Mouse (Mus musculus) gastrocnemius, postnatal 4 days (tissue): ENCODE results near the gene Flt3. TPM values are rescaled to one million over a fixed set of nuclear protein-coding genes. Genes with fewer than 3 reads are reported as not detected.

Experiments used
- DNase-seq, 2 experiments: peaks; one replicate each; pipeline ENCODE4 v3.0.0; 2021 to 2022; ENCODE audit warnings: low spot score in 2 of 2, mixed read lengths in 2 of 2
- long read RNA-seq, 2 experiments: library from polyadenylated mRNA; stranded (forward); transcript quantifications; one replicate each; pipeline ENCODE4 v2.0.0; 2021
- total RNA-seq, 2 experiments: library from RNA; stranded (reverse); gene quantifications; 2 replicates each; pipeline ENCODE4 v1.2.3; 2021

The Flt3 gene
- total RNA-seq: not detected
- long read RNA-seq, experiment 1: 0 reads
- long read RNA-seq, experiment 2, partial matches to known transcripts: 1 of 2 reads
- long read RNA-seq, experiment 2, other reads (novel, unspliced or antisense): 0 of 2 reads

DNA sequence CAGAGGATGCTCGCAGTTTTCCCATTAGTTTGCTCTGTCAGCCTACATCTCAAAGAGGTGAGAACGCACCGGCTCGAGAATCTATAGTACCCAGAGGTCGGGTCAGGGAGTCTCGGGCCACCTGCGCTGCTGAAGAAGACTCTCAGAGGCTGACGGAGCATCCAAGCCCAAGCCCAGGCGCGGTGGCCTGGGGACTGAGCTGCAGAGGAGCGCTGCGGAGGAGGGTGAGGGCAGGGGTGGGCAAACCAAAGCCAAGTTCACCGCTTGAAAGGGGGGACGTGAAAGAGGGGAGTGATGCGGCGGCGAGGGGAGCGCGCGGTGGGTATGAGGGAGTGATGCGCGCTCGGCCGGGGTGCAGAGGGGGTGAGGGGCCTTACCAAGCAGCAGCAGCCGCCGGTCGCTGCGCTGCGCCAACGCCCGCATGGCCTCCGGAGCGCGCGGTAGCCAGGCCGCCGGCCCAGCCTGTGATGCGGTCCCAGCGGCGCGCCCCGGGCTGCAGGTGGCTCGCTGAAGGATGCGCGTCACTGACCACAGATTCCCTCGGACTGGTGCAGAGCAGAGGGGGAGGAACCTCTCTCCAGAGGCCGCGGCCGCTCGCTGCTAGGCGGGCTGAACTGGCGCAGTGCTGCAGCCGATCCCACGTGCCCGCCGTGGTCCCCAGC, at the start of gene Flt3:
Gene Flt3, minus strand, starts transcription at position 647 of the 662 bp plus-strand sequence.
- DNase-seq: peak in 1 of 2 experiments; percentile 11

DNA sequence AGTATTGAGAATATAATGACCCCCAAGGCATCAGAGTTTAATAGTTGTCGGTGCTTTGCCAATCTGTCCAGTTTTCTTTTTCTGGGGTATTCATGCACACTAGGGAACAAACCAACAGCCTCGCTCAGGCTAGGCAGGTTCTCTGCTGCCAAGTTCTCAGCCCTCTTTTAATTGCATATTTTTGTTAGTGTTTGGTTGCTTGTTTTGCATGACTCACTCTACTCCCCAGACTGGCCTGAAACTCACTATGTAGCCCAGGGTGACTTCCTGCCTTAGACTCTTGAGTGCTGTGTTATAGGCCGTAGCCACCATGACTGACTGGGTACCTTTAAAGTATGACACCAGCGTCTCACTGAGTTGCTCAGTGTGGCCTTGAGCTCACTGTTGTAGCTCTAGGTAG, 48.6 kb upstream of the Flt3 start:
- no peak for DNase-seq

DNA sequence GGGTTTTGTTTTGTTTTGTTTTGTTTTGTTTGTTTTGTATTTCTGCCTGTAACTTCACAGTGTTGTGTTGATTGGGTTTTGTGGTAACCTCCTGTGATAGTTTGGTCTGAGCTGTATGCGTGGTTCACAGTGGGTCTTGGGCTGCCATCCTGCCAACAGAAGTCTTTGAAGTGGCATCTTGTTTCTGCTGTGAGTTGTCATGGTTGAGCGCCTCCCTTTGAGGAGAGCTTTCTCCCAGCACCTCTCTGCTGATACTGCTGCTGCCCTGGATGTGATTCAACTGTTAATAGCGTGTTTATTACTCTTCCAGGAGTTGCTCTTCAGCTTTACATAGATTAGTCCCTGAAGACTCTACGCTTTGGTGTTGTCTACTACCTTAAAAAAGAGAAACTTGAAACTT, 48.2 kb upstream of the Flt3 start:
- no peak for DNase-seq

DNA sequence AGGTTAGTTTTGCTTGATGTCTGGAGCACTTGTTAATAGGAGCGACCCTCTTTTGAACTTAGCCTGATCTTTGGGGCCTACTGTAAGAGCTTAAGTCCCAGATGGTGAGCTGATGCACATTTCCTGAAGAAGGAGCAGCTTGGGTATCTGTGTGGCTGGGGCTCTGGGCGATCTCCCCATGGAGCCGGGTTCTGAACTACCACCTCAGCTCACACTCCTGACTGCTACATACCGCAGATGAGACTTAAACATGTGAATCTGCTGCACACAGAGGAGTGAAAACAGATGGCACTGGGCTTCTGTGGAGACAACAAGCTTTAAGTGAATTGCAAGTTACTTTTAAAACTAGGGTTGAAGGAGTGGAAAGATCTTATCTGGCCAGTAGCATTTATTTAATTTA, 45.0 kb upstream of the Flt3 start:
- no peak for DNase-seq

DNA sequence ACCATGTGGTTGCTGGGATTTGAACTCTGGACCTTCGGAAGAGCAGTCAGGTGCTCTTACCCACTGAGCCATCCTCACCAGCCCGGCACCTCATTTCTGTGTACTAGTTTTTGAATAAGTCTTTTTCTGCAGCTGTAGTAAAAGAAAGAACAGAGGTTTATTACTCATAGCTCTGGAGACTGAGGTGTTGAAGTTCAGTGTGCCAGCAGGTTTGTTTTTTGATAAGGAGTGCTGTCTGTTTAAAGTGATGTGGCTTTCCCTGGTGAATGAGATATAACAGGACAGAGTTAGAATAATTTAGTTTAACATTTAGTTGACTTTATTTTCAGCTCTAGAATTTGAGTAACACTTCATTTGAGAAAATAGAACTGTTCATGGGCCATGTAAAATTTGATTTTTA, 44.5 kb upstream of the Flt3 start:
- DNase-seq: no peak

DNA sequence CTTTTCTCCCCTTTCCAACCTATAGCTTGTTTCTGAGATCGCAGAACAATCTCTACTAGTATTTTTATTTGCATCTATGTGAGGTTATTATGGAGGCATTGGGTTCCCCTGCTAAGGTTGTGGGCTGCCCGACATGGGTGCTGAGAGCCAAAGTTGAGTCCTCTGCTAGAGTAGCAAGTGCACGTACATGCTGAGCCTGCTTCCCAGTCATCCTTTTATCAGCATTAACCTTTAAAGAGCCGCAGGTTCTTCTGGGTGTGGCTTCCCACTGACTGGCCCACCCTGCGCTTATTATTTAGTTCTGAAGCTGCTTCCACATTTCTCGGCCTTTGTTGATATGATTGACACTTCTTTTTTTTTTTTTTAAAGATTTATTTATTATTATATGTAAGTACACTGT, 44.0 kb upstream of the Flt3 start:
- DNase-seq: no peak

DNA sequence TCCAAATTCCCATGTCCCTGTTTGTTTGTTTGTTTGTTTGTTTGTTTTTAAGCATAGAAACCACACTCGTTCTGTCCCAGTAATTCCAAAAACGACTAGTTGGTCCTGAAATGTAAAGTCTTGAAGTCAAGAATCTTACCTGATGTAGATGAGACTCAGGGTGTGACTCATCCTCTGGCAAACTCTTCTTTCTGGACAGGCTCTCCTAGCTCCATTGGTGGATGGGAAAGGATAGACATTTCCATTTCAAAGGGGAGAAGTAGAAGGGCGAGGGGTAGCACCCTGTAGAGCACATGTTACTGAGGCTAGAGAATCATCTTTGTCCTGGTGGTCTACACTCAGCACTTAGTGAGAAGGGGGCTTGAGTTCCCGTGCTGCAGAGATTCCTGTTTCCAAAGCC, 42.5 kb upstream of the Flt3 start:
- DNase-seq: no peak

DNA sequence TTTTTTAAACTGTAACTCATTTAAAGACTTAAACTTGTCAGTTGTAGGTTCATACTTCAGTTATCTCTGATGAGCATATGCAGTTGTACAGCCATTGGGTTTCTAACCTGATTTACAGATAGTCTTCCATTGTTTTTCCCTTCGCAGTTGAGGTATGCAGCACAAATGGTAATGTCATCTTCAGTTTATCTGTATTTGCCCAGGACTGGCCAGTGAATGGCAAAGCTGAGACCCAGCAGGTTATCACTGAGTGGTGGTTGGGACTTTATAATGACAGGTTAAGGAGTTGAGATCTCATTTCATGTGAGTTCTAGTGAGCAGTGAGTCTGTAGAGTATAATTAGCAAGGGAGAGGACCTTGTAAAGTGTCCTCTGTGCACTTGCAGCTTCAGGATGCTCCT, 41.7 kb upstream of the Flt3 start:
- DNase-seq: no peak

DNA sequence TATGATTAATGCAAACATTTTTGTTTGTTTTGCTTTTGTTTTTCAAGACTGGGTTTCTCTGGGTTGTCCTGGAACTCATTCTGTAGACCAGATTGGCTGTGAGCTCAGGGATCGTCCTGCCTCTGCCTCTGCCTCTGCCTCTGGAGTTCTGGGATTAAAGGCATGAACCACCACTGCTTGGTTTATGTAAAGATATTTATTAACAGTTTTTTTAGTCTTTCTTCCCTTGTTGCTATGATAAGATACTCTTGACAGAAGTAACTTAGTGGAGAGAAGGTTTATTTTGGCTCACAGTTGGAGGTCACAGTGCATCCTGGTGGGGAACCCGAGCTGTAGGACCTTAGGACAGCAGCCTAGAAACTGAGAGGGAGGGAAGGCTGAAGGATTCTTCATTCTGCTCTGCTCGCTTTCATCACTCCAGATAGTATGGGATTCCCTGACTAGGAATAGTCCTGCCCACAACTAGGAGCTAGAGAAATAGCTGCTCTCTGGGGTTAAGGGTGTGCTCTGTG, 40.8 kb upstream of the Flt3 start:
- no peak for DNase-seq

DNA sequence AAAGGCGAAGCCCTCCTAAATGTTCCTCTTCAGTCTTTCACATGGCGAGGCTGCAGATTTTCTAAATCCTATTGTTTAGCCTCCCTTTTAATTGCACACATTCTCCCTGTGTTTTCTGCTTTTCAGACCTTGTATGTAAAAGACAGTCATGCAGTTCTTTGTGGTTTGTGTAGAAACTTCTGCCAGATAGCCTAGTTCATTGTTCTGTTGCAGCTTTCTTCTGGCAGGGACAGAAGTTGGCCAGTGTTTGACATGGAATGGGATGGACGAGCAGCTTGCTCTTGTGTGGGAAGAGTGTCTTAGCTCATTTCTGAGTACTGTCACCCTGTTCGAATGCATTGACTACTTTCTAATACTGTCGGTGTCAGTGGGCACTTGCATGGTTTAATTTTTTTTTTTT, 36.2 kb upstream of the Flt3 start:
- no peak for DNase-seq

DNA sequence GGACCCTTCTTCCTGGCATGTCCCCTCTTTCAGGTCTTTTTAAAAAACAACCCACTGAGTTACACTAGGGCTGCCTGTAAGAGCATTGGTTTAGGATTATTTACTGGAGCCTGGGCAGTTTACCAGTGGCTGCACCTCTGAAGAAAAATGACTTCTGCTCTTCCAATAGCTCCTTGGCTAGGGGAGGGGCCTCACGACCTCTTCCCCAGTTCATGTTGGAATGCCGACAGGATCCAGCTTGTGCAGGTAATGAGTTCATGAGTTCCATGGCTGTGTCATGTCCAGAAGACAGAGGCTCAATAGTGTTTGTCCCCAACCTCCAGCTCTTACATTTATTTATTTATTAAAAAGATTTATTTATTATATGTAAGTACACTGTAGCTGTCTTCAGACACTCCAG, 35.5 kb upstream of the Flt3 start:
- no peak for DNase-seq

DNA sequence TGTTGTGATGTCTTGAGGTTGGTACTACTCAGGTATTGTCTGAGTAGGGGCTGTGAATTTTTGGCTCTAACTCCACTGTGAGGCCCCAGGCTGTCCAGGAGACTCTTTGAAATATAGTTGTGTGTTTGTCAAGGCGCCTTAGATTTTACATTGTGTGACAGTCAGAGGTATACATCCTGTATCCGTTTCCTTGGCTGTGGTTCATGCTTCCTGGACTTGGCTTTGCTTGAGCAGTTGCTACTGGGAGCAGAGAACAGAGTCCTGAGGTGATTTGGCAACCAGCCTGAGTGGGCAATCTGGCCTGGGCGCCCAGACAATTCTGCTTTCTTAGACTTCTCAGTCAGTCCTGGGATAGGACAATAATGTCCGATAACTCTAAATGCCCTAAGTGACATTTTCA, 34.9 kb upstream of the Flt3 start:
- DNase-seq: no peak

DNA sequence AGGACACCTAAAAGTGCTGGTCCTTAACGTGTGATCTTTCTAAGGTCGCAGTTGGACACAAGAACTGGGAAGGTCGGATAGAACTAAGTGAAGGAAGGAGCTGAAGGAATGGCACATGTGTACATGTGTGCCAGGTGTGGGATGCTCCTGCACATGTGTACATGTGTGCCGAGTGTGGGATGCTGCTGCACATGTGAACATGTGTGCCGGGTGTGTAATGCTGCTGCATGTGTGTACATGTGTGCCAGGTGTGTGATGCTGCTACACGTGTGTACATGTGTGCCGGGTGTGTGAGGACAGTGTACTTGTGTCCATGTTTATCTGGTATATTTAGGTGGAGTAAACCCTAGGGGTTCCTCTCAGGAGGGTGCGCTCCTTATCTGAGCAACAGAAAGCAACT, 32.6 kb upstream of the Flt3 start:
- DNase-seq: no peak

DNA sequence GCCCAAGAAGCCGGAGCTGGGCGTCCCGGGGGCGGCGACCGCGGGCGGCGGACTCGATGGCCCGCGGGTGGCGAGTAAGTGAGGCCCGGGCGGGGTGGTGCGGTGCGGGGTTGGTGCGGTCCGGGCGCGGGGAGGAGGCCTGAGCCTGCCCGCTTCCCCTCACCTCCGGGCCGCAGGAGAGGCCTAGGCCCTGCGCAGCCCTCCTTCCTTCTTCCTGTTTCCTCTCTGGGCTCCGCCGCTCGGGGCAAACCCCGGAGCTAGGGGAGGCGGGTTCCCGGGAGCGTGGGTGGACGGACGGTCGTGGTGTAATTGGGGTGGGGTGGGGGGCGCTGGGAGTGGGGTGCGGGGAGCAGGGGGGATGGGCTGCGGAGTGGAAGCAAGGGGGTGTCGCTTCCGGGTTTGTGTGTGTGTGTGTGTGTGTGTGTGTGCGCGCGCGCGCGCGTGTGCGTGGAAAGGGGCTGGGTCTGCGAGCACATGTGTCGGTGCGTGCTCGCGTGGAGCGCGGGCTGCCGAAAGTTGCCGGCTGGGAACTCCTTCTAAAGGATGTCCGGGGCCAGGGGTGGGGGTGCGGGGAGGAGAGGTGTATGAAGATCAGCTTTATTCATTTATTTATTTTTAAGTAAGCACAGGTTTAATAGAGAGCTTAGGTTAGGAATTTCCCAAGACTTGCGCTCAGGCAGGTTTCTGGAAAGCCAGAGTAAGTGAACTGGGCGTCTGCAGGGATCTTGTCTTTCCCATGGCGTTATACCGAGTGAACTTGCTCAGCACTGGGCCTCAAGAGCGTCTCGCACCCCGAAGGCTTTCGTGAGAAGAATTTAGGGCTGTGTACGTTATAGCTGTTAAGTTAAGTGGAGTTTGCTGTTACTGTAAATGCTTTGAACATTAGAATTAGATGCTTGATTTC, 30.9 kb upstream of the Flt3 start:
- DNase-seq: peak; percentile 51 to 71

DNA sequence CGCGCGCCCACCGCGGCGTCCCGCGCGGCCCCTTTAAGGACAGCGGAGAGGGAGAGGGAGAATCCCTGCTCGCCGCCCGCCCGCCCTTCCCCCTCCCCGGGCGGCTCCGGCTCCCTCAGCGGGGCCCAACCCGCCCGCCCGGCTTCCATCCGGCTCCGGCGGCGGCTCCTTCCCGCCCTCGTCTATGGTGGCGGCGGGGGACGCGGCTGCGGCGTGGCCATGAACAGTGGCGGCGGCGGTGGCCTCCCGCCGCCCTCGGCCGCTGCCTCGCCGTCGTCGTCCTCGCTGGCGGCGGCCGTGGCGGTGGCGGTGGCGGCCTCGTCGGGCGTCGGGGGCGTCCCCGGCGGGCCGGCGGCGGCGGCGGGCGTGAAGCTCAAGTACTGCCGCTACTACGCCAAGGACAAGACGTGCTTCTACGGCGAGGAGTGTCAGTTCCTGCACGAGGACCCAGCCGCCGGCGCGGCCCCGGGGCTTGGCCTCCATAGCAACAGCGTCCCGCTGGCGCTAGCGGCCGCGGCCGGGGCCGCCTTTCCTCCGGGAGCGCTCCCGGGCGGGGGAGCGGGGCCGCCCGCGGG, 30.2 kb upstream of the Flt3 start:
- DNase-seq: peak; percentile 45 to 73

DNA sequence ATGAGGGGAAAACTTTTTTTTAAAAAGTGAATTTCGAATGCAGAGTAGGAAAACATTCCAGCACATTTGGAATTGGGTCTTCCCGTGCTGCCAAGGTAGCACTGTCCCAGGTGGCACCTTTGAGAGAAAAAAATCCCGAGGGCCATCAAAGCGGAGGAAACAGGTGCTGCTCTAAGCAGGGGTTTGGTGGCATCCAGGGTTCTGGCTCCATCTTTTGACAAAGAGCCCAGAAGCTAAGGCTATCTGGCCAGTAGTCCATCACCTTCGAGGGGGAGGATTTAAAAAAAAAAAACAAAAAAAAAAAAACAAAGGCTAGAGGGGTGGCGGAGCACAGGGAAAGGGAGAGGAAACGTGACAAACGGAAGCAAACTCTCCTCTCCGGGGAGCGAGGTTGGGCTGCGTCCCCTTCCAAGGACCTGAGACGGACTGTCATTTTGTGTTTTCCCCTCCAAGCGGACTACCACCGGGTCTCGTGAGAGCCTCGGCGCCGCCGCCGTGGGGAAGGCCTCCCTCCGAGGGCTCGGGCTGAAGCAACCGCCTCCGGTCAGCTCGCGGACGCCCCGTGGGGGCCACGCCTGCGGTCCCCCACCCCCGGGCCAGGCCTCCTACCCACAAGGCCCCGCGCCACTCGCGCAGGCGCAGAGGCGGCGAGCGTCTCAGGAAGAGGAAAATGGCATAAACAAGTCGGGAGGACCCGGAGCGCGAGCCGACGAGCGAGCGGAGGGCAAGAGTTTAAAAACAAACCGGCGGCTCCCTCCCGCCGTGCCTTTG, 29.4 kb upstream of the Flt3 start, which contains the start of gene Pan3:
Gene Pan3, plus strand, starts transcription at position 627 of the 771 bp plus-strand sequence.
- peak; percentile 95 for DNase-seq

DNA sequence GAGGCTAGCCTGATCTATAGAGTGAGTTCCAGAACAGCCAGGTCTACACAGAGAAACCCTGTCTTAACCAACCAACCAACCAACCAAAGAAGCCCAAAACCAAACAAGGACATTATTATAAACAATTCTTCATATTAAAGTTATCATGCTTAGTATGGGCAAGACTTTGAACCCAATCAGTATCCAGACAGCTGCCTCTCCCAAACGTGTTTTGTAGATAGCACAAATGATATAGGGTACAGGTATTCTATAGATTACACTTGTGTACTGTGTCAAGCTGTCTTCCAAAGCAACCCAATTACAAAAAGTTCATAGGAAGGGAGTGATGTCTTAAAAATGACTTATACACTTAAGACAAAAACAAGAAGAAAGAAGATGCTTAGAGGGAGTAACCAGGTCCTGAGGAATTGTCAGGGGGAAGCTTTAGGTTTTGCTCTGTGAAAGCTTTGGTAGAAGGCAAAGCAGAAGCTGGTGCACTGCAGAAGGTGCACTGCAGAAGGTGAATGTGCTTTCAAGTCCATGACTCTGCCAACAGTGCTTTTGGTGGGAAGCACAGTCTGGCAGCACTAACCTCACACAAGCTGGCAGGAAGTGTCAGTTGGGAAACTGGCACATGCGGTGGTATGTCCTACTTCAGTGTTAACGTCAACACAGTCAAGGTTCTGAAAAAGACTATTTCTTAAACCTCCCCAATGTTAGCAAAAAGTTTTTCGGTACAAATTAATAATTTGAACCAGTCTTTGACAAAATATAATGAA, 25.9 kb upstream of the Flt3 start:
- no peak for DNase-seq

DNA sequence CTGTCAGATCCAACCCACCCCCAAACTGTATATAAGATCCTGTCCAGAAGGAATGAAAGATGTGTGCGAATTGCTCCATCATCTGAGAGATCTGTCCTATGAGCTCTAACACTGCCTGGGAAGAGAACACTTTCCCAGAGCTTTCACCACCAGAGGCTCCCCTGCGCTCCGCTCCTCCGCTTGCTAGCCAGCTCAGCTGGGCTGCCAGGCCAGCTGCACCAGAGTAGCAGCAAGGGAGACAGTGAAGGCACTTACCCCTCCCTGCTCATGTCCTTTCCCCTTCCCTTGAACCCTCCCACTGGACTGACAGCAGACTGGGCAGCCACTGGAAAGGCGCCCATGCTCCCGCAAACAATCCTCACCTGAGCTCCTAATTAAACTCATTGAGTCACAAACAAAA, 23.3 kb upstream of the Flt3 start:
- DNase-seq: peak in 1 of 2 experiments; percentile 40

DNA sequence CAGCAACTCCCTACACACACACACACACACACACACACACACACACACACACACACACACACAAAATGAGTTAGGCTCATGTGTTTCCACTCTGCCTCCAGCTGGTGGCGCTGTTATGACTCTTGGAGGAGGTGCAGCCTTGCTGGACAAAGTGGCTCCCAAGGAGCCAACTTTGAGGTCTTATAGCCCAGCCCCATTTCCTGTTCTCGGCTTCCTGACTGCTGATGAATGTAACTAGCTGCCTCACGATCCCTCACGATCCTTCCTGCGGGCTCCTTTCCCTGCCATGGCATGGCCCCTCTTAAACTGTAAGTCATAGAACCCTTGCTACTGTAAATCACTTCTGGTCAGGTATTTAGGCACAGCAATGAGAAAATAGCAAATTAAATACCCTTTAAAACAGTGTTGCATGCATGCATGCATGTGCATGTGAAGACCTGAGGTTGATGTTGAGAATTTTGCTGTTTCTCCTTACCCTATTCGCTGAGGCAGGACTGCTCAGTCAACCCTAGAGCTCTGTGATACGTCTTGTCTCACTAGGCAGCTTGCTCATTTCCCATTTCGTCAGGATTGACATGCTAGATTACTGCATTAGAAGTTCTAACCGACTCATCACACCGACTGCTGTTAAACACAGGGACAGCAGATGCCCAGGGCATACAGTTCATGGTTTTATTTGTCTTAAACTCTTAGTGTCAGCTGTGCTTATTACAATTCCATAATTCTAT, 18.3 kb upstream of the Flt3 start:
- peak in 1 of 2 experiments; percentile 51 for DNase-seq

DNA sequence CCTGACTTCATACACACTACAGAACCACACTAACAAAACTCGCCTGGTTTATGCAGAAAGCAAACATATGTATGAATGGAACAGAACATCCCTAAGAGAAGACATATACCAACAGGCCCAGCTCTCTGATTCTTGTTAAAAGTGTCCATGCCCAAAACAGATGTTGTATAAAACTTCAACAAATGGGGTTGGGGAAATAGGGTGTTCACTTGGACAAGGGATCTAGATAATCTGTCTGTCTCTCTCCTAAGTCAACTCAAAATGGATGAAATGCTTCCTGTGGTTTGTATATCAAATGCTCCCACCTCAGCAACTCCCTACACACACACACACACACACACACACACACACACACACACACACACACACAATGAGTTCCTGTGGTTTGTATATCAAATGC, 17.7 kb upstream of the Flt3 start:
- no peak for DNase-seq
